Mouse (Mus musculus) testis, adult 2 months (tissue): ENCODE results near the gene Dsn1. TPM values are rescaled to one million over a fixed set of nuclear protein-coding genes. Genes with fewer than 3 reads are reported as not detected.
A peak's percentile ranks its signal among the peaks of the same experiment; 100 is the strongest.

ENCODE experiments used
- H3K27ac ChIP-seq: fragments of 200-500 bp; 2 replicates; pipeline ENCODE4 v1.5.1; 2012; ENCODE audit warnings: low read depth, low read length; ENCODE audit not compliant: control insufficient read depth, insufficient read depth
- H3K27me3 ChIP-seq: fragments of 200-500 bp; 2 replicates; pipeline ENCODE4 v1.6.1; 2012; ENCODE audit warnings: mild to moderate bottlenecking, low read length, moderate library complexity; ENCODE audit not compliant: control insufficient read depth, insufficient read depth
- H3K36me3 ChIP-seq: fragments of 200-500 bp; 2 replicates; pipeline ENCODE4 v1.6.1; 2012; ENCODE audit warnings: mild to moderate bottlenecking, low read length; ENCODE audit not compliant: control insufficient read depth, insufficient read depth
- H3K4me1 ChIP-seq: fragments of 200-500 bp; 2 replicates; pipeline ENCODE4 v1.6.1; 2012; ENCODE audit warnings: low read length; ENCODE audit not compliant: control insufficient read depth, insufficient read depth
- H3K4me3 ChIP-seq: fragments of 200-500 bp; 2 replicates; pipeline ENCODE4 v1.5.1; 2012; ENCODE audit warnings: low read depth, mild to moderate bottlenecking, low read length, moderate library complexity, mixed read lengths; ENCODE audit not compliant: control insufficient read depth
- CTCF ChIP-seq: fragments of 200-500 bp; IDR thresholded peaks from 2 replicates; pipeline ENCODE4 v1.5.1; 2012; ENCODE audit warnings: low read depth, mild to moderate bottlenecking, inconsistent platforms, low read length, moderate library complexity; ENCODE audit not compliant: control insufficient read depth, insufficient read depth, insufficient replicate concordance
- POLR2A ChIP-seq: fragments of 200-500 bp; IDR thresholded peaks from 2 replicates; pipeline ENCODE4 v1.6.1; 2012; ENCODE audit warnings: low read depth, mild to moderate bottlenecking, inconsistent platforms, low read length, moderate library complexity; ENCODE audit not compliant: control insufficient read depth
- polyA plus RNA-seq: library from polyadenylated mRNA; depleted of rRNA; stranded (reverse); fragments of >200 nt; gene quantifications from 2 replicates; pipeline ENCODE4 v1.2.3, GENCODE M21; 2012

The Dsn1 gene
- polyA plus RNA-seq, 1 experiment = 25.9 TPM

DNA sequence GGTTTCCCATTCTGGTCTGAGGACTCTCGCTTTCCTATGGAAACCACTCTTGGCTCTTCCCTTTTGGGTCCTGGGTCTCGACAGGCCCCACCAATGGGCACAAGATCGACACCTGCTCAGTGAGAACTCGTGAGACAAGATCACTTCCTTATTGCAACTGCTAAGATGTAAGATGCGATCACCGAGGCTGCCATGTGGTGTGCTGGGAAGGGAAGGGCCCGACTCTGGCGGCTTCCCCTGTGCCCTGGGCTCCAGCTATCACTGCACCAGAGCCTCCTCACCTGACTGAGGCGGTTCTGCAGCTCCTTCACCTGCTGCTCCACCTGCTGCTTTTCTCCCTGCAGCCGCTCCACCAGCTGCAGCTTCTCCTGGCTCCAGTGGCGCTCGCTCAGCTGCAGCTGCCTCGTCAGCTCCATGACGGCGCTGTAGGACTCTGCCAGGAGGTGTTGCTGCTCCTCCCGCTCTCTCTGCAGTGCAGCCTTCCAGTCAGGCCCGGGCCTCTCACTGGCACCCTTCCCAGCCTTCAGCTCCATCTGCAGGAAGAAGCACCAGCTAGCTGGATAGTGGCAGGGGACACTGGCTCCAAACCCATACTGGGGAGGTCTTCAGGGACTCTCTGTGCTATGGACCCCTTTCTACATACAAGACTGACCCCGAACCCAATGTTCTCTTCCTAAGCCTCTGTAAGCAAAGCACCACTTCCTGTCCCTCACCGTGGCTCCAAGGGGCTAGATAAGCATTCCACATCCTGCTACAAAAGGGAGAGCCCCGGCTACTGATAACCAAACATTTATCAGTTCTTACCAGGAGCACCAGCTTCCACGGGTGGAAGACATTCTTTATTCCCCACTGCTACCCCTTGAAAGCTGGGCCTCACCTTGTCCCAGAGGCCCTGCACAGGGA is 20.4 kb upstream of the Dsn1 start:
- TF ChIP-seq POLR2A (no peak), CTCF (no peak)
- H3K27ac ChIP-seq = no peak overlapping the region
- H3K4me1 ChIP-seq = no peaks in the 10 kb centered on the region
- H3K4me3 ChIP-seq = no peak overlapping the region
- H3K27me3 ChIP-seq = no peaks in the 10 kb centered on the region
- no peaks in the 10 kb centered on the region for H3K36me3 ChIP-seq

DNA sequence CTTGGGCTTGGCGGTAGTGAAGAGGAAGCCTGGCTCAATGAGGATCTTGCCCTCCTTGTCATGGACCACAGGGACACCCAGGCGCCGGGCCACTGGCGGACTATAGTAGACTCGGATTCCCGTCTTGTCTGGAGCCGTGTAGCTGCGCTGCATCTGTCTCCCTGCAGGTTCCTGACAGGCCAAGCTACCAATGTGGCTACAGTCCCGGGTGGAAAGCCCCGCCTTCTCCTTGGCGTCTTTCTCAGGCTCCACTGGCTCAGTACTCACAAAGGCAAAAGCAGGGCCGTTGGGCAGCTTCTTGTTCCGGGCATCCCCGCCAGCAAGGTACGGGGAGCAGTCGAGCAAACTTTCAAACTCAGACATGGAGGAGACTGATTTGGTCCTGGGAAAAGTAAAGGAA is 14.2 kb upstream of the Dsn1 start:
- no peaks in the 10 kb centered on the region for H3K27me3 ChIP-seq
- H3K27ac ChIP-seq = no peak overlapping the region
- H3K4me1 ChIP-seq = peaks cover 4% of the 10 kb centered on the region
- no peaks in the 10 kb centered on the region for H3K36me3 ChIP-seq
- no peak for TF ChIP-seq CTCF
- TF ChIP-seq POLR2A = no peak
- H3K4me3 ChIP-seq = peak overlapping the region; percentile 53; the same call in 1 of the 2 replicates

DNA sequence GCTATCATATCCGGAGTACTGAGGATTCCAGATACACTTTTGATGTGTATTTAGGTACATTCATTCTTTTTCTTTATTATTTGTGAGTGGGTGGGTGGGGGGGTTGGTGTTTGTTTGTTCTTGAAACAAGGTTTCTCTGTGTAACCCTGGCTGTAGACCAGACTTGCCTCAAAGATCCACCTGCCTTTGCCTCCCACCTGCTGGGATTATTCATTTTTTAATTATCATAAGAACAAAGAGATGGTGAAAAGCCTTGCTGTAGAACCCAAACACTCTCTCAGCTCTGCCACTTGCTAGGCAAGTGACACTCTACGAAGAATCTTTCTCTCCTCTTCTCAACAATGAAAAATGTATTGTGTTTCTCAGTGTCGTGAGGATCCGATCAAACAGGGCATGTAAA is 12.3 kb upstream of the Dsn1 start:
- H3K4me1 ChIP-seq = peaks cover 4% of the 10 kb centered on the region
- H3K36me3 ChIP-seq = no peaks in the 10 kb centered on the region
- no peaks in the 10 kb centered on the region for H3K27me3 ChIP-seq
- H3K4me3 ChIP-seq = no peak overlapping the region
- H3K27ac ChIP-seq = no peak overlapping the region
- TF ChIP-seq POLR2A (no peak), CTCF (no peak)

DNA sequence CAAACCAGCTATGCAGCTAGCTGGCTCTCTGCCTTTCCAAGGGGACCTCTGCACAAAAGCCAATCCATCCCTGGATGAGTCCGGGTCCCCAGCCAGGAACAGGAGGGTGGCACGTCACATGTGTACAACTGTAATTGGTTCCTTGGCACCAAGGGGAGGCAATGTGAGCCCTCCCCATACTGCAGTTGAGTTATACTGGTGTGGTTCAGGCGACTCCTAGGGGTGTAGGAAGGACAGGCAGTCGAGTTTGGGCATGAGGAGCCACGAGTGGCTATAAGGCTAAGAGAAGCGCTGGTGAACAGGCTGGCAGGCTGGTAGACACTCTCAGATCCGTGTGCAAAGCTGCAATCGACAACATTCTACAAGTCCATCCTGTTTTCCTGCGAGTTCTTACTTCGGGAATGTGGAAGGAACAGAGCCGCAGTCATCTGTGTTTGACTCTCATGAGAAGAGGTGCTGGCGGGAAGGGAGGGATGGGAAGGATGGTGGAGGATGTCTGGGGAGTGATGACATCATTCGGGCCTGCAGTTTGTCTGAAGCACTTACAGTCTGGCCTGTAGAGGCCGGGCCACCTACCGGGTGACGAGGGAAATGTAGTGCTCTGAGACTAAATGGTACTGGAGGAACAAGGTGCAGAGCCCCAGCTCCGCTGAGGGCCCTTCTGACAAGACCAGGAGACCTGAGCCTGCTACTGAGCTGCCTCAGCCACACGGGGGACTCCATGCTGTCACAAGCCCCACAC is 9.7 kb upstream of the Dsn1 start:
- no peak overlapping the region for H3K4me3 ChIP-seq
- H3K27me3 ChIP-seq = no peaks in the 10 kb centered on the region
- TF ChIP-seq CTCF (no peak), POLR2A (no peak)
- H3K4me1 ChIP-seq = peaks cover 4% of the 10 kb centered on the region
- no peaks in the 10 kb centered on the region for H3K36me3 ChIP-seq
- H3K27ac ChIP-seq = no peak overlapping the region

DNA sequence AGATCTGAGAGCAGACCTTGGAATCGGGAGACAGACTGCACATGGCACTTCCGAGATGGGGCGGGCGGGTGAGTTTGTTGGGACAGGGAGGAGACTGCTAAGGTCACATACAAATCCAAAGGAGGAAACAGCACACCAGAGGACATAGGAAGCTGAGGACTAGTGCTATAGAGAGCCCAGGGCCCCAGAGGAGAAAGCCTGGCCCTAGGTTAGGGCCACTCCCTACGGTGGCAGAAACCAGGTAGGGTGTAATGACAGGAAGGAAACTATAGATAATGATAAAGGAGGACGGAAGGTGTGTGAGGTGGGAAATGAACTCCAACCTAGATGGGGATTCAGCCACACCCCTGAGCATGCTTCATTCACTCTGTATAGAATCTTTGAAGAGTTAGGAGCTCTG is 5.4 kb upstream of the Dsn1 start:
- Histone ChIP-seq H3K36me3 (no peaks in the 10 kb centered on the region), H3K4me3 (no peak overlapping the region), H3K4me1 (peaks cover 4% of the 10 kb centered on the region), H3K27me3 (no peaks in the 10 kb centered on the region), H3K27ac (no peak overlapping the region)
- TF ChIP-seq CTCF (no peak), POLR2A (no peak)

DNA sequence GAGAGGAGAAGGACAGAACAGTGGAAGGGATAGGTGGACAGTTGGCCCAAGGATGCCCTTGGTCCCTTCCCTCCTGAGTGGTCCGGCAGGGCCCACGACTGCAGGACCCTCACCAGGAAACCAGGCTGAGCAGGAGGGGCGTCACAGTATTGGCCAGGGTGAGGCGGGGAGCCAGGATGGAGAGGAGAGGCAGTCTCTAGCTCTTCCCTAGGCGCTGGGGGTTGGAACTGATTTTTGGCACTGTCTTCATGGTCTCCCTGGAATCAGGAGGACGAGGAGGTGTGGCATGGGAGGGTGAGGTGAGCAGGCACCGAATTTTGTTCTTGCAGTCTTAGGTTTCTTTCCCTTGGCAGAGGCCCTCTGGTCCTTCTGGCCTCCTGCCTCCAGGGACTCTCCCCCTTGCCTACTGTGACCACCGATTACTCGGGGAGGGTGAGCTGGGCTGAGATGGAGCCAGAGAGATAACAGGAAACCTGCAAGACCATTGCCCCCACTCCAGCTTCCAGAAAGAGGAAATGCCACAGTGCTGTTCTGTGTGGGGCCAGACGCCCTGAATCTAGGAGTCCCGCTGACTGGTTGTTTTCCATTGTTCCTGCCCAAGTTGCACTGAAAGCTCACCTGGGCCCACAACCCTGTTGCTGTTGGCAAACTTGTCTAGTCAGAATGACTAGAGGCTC is 3.8 kb upstream of the Dsn1 start:
- Histone ChIP-seq H3K36me3 (no peaks in the 10 kb centered on the region), H3K27ac (no peak overlapping the region), H3K4me3 (no peak overlapping the region), H3K27me3 (no peaks in the 10 kb centered on the region), H3K4me1 (peaks cover 9% of the 10 kb centered on the region)
- TF ChIP-seq POLR2A (no peak), CTCF (no peak)

DNA sequence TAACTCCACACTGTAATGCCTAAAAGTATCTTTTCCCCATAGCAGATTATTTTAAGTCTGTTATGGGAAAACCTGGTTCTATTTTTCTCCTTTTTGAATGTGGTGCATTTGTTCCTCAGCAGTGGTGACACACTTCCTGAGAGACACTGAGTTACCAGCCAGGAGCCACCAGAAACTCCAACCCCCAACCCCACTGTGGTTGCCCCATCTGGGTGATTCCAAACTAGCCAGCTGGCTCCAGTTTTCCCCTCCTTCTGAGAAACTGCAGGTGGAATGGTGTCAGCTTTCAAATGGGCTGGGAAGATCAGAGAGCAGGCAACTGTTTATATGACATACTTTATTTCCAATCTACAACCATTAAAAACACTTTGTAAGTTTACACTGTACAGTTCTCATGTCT is 3.2 kb upstream of the Dsn1 start:
- no peaks in the 10 kb centered on the region for H3K27me3 ChIP-seq
- H3K4me1 ChIP-seq = peaks cover 9% of the 10 kb centered on the region
- no peak overlapping the region for H3K27ac ChIP-seq
- H3K4me3 ChIP-seq = no peak overlapping the region
- no peak for TF ChIP-seq CTCF
- no peak for TF ChIP-seq POLR2A
- no peaks in the 10 kb centered on the region for H3K36me3 ChIP-seq
